Mouse (Mus musculus) neural tube, embryonic 12.5 days (tissue): Measurements from ENCODE around the gene Glp1r. TPM values are rescaled to one million over a fixed set of nuclear protein-coding genes. Genes with fewer than 3 reads are reported as not detected.

Experiments
- ATAC-seq: fragments of 200-750 bp; cut with Nextera tagmentation; 2 replicates; pipeline ENCODE4 v1.8.0; 2017; ENCODE audit warnings: low read depth, mild to moderate bottlenecking, moderate TSS enrichment, moderate library complexity; ENCODE audit not compliant: low FRiP score
- H3K27ac ChIP-seq: fragments of 300-500 bp; sonication (generic); 2 replicates; pipeline ENCODE4 v1.5.1; 2016
- H3K27me3 ChIP-seq: fragments of 300-500 bp; sonication (generic); replicated peaks from 2 replicates; pipeline ENCODE4 v1.6.1; 2016; ENCODE audit warnings: mild to moderate bottlenecking
- H3K36me3 ChIP-seq: fragments of 300-500 bp; sonication (generic); 2 replicates; pipeline ENCODE4 v1.6.1; 2016; ENCODE audit warnings: mild to moderate bottlenecking
- H3K4me1 ChIP-seq: fragments of 300-500 bp; sonication (generic); 2 replicates; pipeline ENCODE4 v1.6.1; 2016
- H3K4me2 ChIP-seq: fragments of 300-500 bp; sonication (generic); replicated peaks from 2 replicates; pipeline ENCODE4 v1.6.1; 2016; ENCODE audit warnings: mild to moderate bottlenecking
- H3K4me3 ChIP-seq: fragments of 300-500 bp; sonication (generic); 2 replicates; pipeline ENCODE4 v1.5.1; 2016
- H3K9ac ChIP-seq: fragments of 300-500 bp; sonication (generic); 2 replicates; pipeline ENCODE4 v1.6.1; 2016; ENCODE audit warnings: mild to moderate bottlenecking
- H3K9me3 ChIP-seq: fragments of 300-500 bp; sonication (generic); 2 replicates; pipeline ENCODE4 v1.6.1; 2016; ENCODE audit warnings: mild to moderate bottlenecking
- WGBS: fragments of 180-500 bp; shearing (Covaris S2); methylation state at CpG from one replicate; pipeline ENCODE4 v1.1.7; 2016; 5-methylcytosine and 5-hydroxymethylcytosine counted together
- polyA plus RNA-seq: library from polyadenylated mRNA; unstranded; fragments of >200 nt; fragmentation: Nextera tagmentation; extraction: Ambion mirVana; gene quantifications from 2 replicates; pipeline ENCODE4 v1.2.1, GENCODE M21; 2016

Glp1r gene
- polyA plus RNA-seq, 1 experiment from 2014 or later: 0.03 TPM

GRCm38 (mm10) chr17:30930827-30931226 is 29.2 kb downstream of the Glp1r start:
- Histone ChIP-seq H3K4me2 (no peak overlapping the region), H3K9ac (no peak overlapping the region), H3K9me3 (no peaks in the 10 kb centered on the region), H3K4me3 (no peak overlapping the region), H3K4me1 (no peaks in the 10 kb centered on the region), H3K36me3 (no peaks in the 10 kb centered on the region), H3K27ac (no peak overlapping the region), H3K27me3 (no peaks in the 10 kb centered on the region)
- WGBS: 75% methylated on average over 7 of the region's 7 CpGs
- ATAC-seq: no peak

DNA sequence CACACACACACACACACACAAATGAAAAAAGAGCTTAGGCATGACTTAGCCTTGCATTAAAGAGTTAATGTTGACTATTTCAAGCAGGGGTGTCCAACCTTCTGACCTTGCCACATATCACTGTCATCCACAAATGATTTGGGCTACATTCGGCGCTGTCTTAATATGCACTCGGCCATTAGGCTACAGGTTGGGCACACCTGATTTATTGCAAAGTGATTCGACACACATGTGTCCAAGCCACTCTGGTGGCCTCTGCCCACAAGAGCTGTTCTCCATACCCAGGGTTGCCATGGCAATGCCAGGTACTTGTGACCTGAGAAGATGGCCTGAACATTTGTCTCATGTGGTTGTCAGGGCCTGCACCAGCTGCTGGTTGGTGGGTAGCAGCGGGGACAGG is 31.2 kb downstream of the Glp1r start:
- no peak overlapping the region for H3K27ac ChIP-seq
- no peak overlapping the region for H3K4me2 ChIP-seq
- WGBS: 65% methylated on average over 5 of the region's 5 CpGs
- no peak overlapping the region for H3K4me3 ChIP-seq
- no peaks in the 10 kb centered on the region for H3K9me3 ChIP-seq
- H3K27me3 ChIP-seq: no peaks in the 10 kb centered on the region
- no peak for ATAC-seq
- no peaks in the 10 kb centered on the region for H3K36me3 ChIP-seq
- H3K4me1 ChIP-seq: peaks cover 7% of the 10 kb centered on the region
- H3K9ac ChIP-seq: no peak overlapping the region

GRCm38 (mm10) chr17:30935301-30935700 is 33.7 kb downstream of the Glp1r start:
- Histone ChIP-seq H3K36me3 (no peaks in the 10 kb centered on the region), H3K9ac (no peak overlapping the region), H3K27ac (no peak overlapping the region), H3K27me3 (no peaks in the 10 kb centered on the region), H3K4me2 (no peak overlapping the region), H3K4me1 (peaks cover 7% of the 10 kb centered on the region), H3K9me3 (no peaks in the 10 kb centered on the region), H3K4me3 (no peak overlapping the region)
- ATAC-seq: no peak
- 52% methylated on average over 5 of the region's 5 CpGs for WGBS

- WGBS: 52% methylated on average over 9 of the region's 9 CpGs
- Histone ChIP-seq H3K9ac (no peak overlapping the region), H3K27me3 (no peaks in the 10 kb centered on the region), H3K9me3 (no peaks in the 10 kb centered on the region), H3K27ac (no peak overlapping the region), H3K4me1 (peaks cover 7% of the 10 kb centered on the region), H3K36me3 (no peaks in the 10 kb centered on the region), H3K4me2 (no peak overlapping the region), H3K4me3 (no peak overlapping the region)
- ATAC-seq: no peak
Observed at GRCm38 (mm10) chr17:30938554-30938953, 36.9 kb downstream of the Glp1r start.

DNA sequence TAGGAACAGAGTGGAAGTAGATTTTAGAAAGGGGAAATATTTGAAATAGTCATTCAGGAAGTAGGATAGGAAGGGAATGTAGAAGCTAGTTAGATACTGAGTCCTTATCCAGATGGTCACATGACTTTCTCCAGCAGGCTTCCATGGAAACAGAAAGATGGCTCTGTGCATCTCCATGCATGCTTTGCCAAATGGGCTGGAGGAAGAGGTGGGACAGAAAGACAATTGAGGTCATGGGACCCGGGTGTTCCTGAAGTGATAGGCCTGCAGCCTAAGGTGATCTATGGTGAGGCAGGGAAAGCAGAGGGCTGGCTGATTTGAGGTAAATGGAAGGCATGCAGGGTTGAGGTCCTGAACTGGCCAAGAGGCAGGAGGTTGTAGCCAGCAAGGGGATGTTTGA is 46.8 kb downstream of the Glp1r start:
- no peak for ATAC-seq
- H3K27me3 ChIP-seq: no peaks in the 10 kb centered on the region
- 59% methylated on average over 1 of the region's 1 CpGs for WGBS
- no peaks in the 10 kb centered on the region for H3K9me3 ChIP-seq
- no peak overlapping the region for H3K9ac ChIP-seq
- no peak overlapping the region for H3K4me2 ChIP-seq
- no peak overlapping the region for H3K4me3 ChIP-seq
- H3K4me1 ChIP-seq: no peaks in the 10 kb centered on the region
- no peaks in the 10 kb centered on the region for H3K36me3 ChIP-seq
- H3K27ac ChIP-seq: no peak overlapping the region

GRCm38 (mm10) chr17:30950780-30951179 is 49.2 kb downstream of the Glp1r start:
- ATAC-seq: no peak
- no peak overlapping the region for H3K27ac ChIP-seq
- 7% methylated on average over 7 of the region's 7 CpGs for WGBS
- no peak overlapping the region for H3K4me3 ChIP-seq
- H3K4me2 ChIP-seq: no peak overlapping the region
- H3K9ac ChIP-seq: no peak overlapping the region
- no peaks in the 10 kb centered on the region for H3K27me3 ChIP-seq
- no peaks in the 10 kb centered on the region for H3K9me3 ChIP-seq
- H3K4me1 ChIP-seq: peaks cover 6% of the 10 kb centered on the region; the same call in 1 of the 2 replicates
- H3K36me3 ChIP-seq: no peaks in the 10 kb centered on the region

- Histone ChIP-seq H3K4me3 (no peak overlapping the region), H3K27me3 (no peaks in the 10 kb centered on the region), H3K9me3 (no peaks in the 10 kb centered on the region), H3K9ac (no peak overlapping the region), H3K4me1 (peaks cover 6% of the 10 kb centered on the region; the same call in 1 of the 2 replicates), H3K4me2 (no peak overlapping the region), H3K36me3 (no peaks in the 10 kb centered on the region), H3K27ac (no peak overlapping the region)
- 68% methylated on average over 8 of the region's 8 CpGs for WGBS
- no peak for ATAC-seq
Observed at GRCm38 (mm10) chr17:30951600-30951999, 50.0 kb downstream of the Glp1r start.

- Histone ChIP-seq H3K9ac (no peak within 1 kb of the TSS), H3K4me2 (no peak within 1 kb of the TSS), H3K27ac (no peak within 1 kb of the TSS), H3K27me3 (no peaks in the 10 kb centered on the region), H3K36me3 (no peaks in the 10 kb centered on the region), H3K4me1 (peaks cover 6% of the 10 kb centered on the region; the same call in 1 of the 2 replicates), H3K9me3 (no peaks in the 10 kb centered on the region; the same call in 1 of the 2 replicates), H3K4me3 (no peak within 1 kb of the TSS)
- 45% methylated on average over 10 of the region's 10 CpGs for WGBS
- ATAC-seq: no peak
Observed at GRCm38 (mm10) chr17:30954340-30954739, 52.7 kb downstream of the Glp1r start, which contains the start of gene Umodl1. Umodl1 (plus strand) TSS chr17:30954640.

DNA sequence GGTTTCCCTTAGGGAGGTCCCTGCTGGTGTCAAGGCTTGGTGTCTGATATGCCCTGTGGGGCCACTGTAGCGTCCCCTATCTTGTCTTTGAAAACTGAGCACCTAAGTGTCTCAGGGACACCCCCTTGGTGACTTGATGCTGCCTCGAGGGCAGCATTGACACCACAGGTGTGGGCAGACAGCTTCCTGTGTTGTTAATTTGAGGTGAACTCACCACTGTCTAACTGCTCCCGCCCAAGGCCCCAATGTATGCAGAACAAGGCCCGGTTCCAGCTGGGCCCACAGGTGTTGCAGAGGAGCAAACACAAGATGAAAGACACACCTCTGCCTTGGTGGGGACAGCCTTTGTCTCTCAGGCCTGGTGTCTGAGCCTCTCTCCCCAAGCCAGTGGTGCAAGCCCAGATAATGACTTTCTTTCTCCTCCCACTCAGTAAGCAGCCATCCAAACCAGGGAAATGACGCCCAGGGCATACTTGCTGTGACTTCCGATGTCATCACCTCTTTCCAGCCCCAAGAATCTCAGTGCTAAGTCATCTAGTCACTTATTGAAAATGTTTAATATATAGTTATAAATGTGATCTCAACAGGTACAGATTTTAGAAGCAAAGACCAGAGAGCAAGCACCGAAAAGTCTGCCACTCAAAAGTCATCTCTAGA is 60.4 kb downstream of the Glp1r start:
- Histone ChIP-seq H3K27me3 (no peaks in the 10 kb centered on the region), H3K4me2 (no peak overlapping the region), H3K4me3 (no peak overlapping the region), H3K36me3 (no peaks in the 10 kb centered on the region), H3K4me1 (no peaks in the 10 kb centered on the region), H3K9me3 (no peaks in the 10 kb centered on the region; the same call in 1 of the 2 replicates), H3K27ac (no peak overlapping the region), H3K9ac (no peak overlapping the region)
- 66% methylated on average over 7 of the region's 7 CpGs for WGBS
- no peak for ATAC-seq

- Histone ChIP-seq H3K9me3 (no peaks in the 10 kb centered on the region; the same call in 1 of the 2 replicates), H3K27me3 (no peaks in the 10 kb centered on the region), H3K4me1 (no peaks in the 10 kb centered on the region), H3K36me3 (no peaks in the 10 kb centered on the region), H3K27ac (no peak overlapping the region), H3K4me2 (no peak overlapping the region), H3K4me3 (no peak overlapping the region), H3K9ac (no peak overlapping the region)
- 31% methylated on average over 2 of the region's 2 CpGs for WGBS
- ATAC-seq: no peak
Observed at GRCm38 (mm10) chr17:30962880-30963279, 61.3 kb downstream of the Glp1r start.

DNA sequence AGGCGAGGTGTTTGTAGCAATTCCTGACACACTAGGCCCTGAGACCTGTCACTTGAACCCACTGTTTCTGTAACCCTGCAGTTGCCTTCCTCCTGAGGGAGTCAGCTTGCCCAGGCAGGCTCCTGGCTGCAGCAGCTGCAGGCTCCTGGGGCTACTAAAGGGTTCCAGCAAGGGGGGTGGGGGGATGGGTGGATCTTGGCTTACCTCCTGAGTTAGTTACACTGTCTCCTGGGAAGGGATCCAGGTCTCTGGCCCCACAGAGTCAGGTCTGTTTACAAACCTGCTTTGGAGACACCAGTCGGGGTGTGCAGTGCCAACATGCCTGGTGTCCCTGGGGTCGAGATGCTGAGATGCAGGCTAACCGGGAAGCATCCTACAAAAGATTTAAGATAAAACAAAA is 68.4 kb downstream of the Glp1r start:
- no peak overlapping the region for H3K4me3 ChIP-seq
- no peaks in the 10 kb centered on the region for H3K36me3 ChIP-seq
- 78% methylated on average over 4 of the region's 4 CpGs for WGBS
- no peaks in the 10 kb centered on the region for H3K27me3 ChIP-seq
- H3K4me1 ChIP-seq: no peaks in the 10 kb centered on the region
- no peak overlapping the region for H3K4me2 ChIP-seq
- no peak for ATAC-seq
- H3K9me3 ChIP-seq: no peaks in the 10 kb centered on the region
- H3K27ac ChIP-seq: no peak overlapping the region
- H3K9ac ChIP-seq: no peak overlapping the region

DNA sequence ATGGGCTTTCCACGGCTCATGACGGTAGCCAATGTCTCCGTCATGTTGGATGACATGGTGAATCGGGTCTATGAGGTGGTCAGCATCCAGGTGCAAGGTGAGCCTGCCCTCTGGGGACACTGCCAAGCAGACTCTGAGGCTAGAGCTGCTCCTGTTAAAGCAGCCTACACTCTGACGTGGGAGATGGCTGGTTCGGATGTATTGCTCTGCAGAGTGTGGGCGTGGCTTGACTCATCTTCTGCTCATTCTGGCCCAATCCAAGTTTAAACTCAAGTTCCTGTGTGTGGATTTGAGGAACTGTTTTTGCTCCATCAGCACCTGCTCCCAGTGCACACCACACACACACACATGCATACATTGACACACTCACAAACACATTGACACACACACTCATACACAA is 70.3 kb downstream of the Glp1r start:
- Histone ChIP-seq H3K36me3 (no peaks in the 10 kb centered on the region), H3K4me2 (no peak overlapping the region), H3K27me3 (no peaks in the 10 kb centered on the region), H3K4me1 (no peaks in the 10 kb centered on the region), H3K9ac (no peak overlapping the region), H3K27ac (no peak overlapping the region), H3K4me3 (no peak overlapping the region), H3K9me3 (no peaks in the 10 kb centered on the region)
- ATAC-seq: no peak
- 89% methylated on average over 7 of the region's 7 CpGs for WGBS

- no peak overlapping the region for H3K4me2 ChIP-seq
- H3K9ac ChIP-seq: no peak overlapping the region
- H3K9me3 ChIP-seq: no peaks in the 10 kb centered on the region
- H3K27ac ChIP-seq: no peak overlapping the region
- H3K4me1 ChIP-seq: no peaks in the 10 kb centered on the region
- H3K36me3 ChIP-seq: no peaks in the 10 kb centered on the region
- 81% methylated on average over 6 of the region's 6 CpGs for WGBS
- no peak overlapping the region for H3K4me3 ChIP-seq
- ATAC-seq: no peak
- H3K27me3 ChIP-seq: no peaks in the 10 kb centered on the region
Observed at GRCm38 (mm10) chr17:30973332-30973731, 71.7 kb downstream of the Glp1r start.
